Mouse (Mus musculus) midbrain, embryonic 13.5 days (tissue): ENCODE data around the gene Sumo2. TPM values are rescaled to one million over a fixed set of nuclear protein-coding genes. Genes with fewer than 3 reads are reported as not detected.
A peak's percentile ranks its signal among the peaks of the same experiment; 100 is the strongest.
"Not testable (repeated sequence)": the region's sequence is repeated elsewhere in the genome, so short reads cannot be mapped to it uniquely, and the experiment has no call there.

ENCODE experiments used
- ATAC-seq: fragments of 200-750 bp; cut with Nextera tagmentation; 2 replicates; pipeline ENCODE4 v1.8.0; 2017; ENCODE audit warnings: mild to moderate bottlenecking, moderate TSS enrichment, moderate library complexity
- H3K27ac ChIP-seq: fragments of 300-500 bp; sonication (generic); 2 replicates; pipeline ENCODE4 v1.5.1; 2015; ENCODE audit warnings: inconsistent platforms, mild to moderate bottlenecking, moderate library complexity
- H3K27me3 ChIP-seq: fragments of 300-500 bp; sonication (generic); 2 replicates; pipeline ENCODE4 v1.6.1; 2015; ENCODE audit warnings: mild to moderate bottlenecking, inconsistent platforms
- H3K36me3 ChIP-seq: fragments of 300-500 bp; sonication (generic); 2 replicates; pipeline ENCODE4 v1.6.1; 2015; ENCODE audit warnings: mild to moderate bottlenecking, inconsistent platforms
- H3K4me1 ChIP-seq: fragments of 300-500 bp; sonication (generic); replicated peaks from 2 replicates; pipeline ENCODE4 v1.6.1; 2015; ENCODE audit warnings: inconsistent platforms
- H3K4me2 ChIP-seq: fragments of 300-500 bp; sonication (generic); replicated peaks from 2 replicates; pipeline ENCODE4 v1.6.1; 2015; ENCODE audit warnings: moderate library complexity, mild to moderate bottlenecking, inconsistent platforms
- H3K4me3 ChIP-seq: fragments of 300-500 bp; sonication (generic); replicated peaks from 2 replicates; pipeline ENCODE4 v1.5.1; 2015; ENCODE audit warnings: mild to moderate bottlenecking, inconsistent platforms
- H3K9ac ChIP-seq: fragments of 300-500 bp; sonication (generic); replicated peaks from 2 replicates; pipeline ENCODE4 v1.6.1; 2015; ENCODE audit warnings: mild to moderate bottlenecking, inconsistent platforms
- H3K9me3 ChIP-seq: fragments of 300-500 bp; sonication (generic); 2 replicates; pipeline ENCODE4 v1.6.1; 2016; ENCODE audit warnings: mild to moderate bottlenecking, inconsistent platforms
- WGBS: fragments of 180-500 bp; shearing (Covaris S2); methylation state at CpG from one replicate; pipeline ENCODE4 v1.1.7; 2015; 5-methylcytosine and 5-hydroxymethylcytosine counted together
- polyA plus RNA-seq: library from polyadenylated mRNA; unstranded; fragments of >200 nt; fragmentation: Nextera tagmentation; extraction: Ambion mirVana; gene quantifications from 2 replicates; pipeline ENCODE4 v1.2.1, GENCODE M21; 2015

Gene Sumo2
- polyA plus RNA-seq, 1 experiment from 2014 or later = 1,358 TPM

DNA sequence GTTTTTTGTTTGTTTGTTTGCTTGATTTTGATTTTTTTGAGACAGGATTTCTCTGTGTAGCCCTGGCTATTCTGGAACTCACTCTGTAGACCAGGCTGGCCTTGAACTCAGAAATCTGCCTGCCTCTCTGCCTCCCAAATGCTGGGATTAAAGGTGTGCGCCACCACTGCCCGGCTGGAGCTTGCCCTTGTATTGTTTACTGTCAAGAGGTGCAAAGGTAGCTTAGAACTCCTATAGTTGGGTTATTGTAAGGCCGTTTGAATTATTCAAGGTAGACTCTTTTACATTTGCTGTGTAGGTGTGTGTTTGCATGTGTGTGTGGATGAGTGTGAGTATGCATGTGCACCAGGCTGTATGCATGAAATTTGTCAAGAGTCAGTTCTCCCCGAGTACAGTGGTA is 59.4 kb downstream of the Sumo2 start:
- WGBS = 86% methylated on average over 4 of the region's 4 CpGs
- not testable (repeated sequence) for H3K27me3 ChIP-seq, H3K27ac ChIP-seq, ATAC-seq, H3K36me3 ChIP-seq, H3K9me3 ChIP-seq
- Histone ChIP-seq H3K4me3 (peak overlapping the region; percentile 93), H3K4me2 (peak overlapping the region; percentile 85), H3K9ac (peak overlapping the region; percentile 84), H3K4me1 (peaks cover 40% of the 10 kb centered on the region)

- H3K4me2 ChIP-seq = peak overlapping the region; percentile 85
- peaks cover 40% of the 10 kb centered on the region for H3K4me1 ChIP-seq
- H3K4me3 ChIP-seq = peak overlapping the region; percentile 93
- peaks cover 6% of the 10 kb centered on the region; the same call in 1 of the 2 replicates for H3K36me3 ChIP-seq
- H3K27ac ChIP-seq = peak overlapping the region; percentile 86; the same call in 1 of the 2 replicates
- WGBS = 5% methylated on average over 28 of the region's 28 CpGs
- peak overlapping the region; percentile 84 for H3K9ac ChIP-seq
- no peaks in the 10 kb centered on the region for H3K27me3 ChIP-seq
- H3K9me3 ChIP-seq = no peaks in the 10 kb centered on the region
- no peak; the same call in 1 of the 2 replicates for ATAC-seq
These were observed 60.3 kb downstream of the Sumo2 start for GRCm38 (mm10) chr11:115475758-115476237.

DNA sequence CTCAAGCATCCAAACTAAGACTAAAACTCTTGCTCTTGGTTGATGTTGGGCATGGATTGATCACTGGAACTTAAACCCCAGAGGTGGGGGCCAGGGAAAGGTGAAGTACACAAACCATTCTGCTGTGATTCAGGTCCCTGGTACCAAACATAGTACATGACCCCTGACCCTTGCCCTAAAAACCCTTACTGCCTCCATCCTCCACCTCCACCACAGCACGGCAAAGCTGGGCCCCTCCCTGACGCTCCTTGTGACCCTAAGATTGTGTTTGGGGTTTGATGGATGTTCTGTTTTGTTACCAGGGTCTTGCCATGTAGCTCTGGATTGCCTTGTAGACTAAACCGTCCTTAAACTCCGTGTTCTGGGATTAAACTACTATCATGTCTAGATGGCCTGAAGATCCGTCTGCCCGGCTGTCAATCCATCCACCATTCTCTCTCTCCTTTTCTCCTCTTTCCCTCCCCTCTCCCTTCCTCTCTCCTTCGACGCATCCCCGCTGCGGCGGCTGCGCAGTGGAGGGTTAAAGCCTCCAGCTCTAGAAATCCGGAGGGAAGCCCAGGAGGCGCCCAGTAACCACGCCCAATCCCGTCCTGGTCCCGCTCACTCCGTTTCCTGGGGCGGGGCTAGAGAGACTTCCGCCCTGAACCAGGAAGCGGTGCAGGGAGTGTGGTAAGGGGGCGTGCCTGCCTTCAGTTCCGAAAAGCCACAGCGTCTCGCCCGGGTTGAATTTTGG is 60.9 kb downstream of the Sumo2 start, which contains the start of gene Armc7:
Gene Armc7, plus strand, starts transcription at position 643 of the 733 bp plus-strand sequence.
- H3K9me3 ChIP-seq = no peaks in the 10 kb centered on the region
- peaks cover 40% of the 10 kb centered on the region for H3K4me1 ChIP-seq
- peak within 1 kb of the TSS; percentile 93 for H3K4me3 ChIP-seq
- H3K27me3 ChIP-seq = no peaks in the 10 kb centered on the region
- under 1% methylated on average over 26 of the region's 26 CpGs for WGBS
- peaks cover 5% of the 10 kb centered on the region; the same call in 1 of the 2 replicates for H3K36me3 ChIP-seq
- peak within 1 kb of the TSS; percentile 86 for H3K27ac ChIP-seq
- H3K4me2 ChIP-seq = peak within 1 kb of the TSS; percentile 85
- peak within 1 kb of the TSS; percentile 84 for H3K9ac ChIP-seq
- peak; percentile 97 for ATAC-seq

DNA sequence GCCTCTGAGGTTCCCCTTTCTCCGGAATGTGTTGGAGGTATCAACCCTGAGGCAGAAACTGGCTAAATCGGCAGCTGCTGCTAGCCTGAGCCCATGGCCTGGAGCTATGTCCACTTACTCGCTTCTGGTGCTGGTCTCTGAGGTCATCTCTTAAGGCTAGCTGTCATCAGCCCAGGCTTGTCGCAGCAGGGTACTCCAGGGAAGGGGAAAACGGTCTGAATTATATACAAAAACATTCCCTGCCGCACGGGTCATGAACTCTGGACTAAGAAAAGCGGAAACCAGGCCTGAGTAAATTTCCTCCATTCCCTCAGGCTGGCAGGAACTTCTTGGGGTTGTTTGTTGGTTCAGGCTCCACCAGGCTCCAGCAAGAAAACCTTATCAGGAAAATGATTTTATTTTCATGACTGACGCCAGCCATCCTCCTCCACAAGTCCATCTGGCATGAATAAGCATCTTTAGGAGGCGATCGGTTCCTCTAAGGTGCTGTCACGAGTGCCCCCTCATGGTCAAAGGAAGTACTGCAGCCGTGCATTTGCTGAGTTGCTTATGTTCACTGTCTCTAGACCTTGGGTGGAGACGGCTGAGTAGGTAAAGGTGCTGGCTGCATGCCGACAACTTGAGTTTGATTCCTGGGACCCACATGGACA is 62.3 kb downstream of the Sumo2 start:
- no peaks in the 10 kb centered on the region for H3K27me3 ChIP-seq
- 0 out of 2 replicates have a peak, but pooled peaks have one; percentile 1 for ATAC-seq
- H3K4me2 ChIP-seq = 0 out of 2 replicates have a peak overlapping the region, but pooled peaks have one; percentile 17
- WGBS = 26% methylated on average over 15 of the region's 15 CpGs
- H3K4me3 ChIP-seq = no peak overlapping the region
- H3K9ac ChIP-seq = peak overlapping the region; percentile 24; the same call in 1 of the 2 replicates
- H3K27ac ChIP-seq = no peak overlapping the region
- H3K9me3 ChIP-seq = no peaks in the 10 kb centered on the region
- H3K4me1 ChIP-seq = peaks cover 40% of the 10 kb centered on the region
- no peaks in the 10 kb centered on the region for H3K36me3 ChIP-seq

Other genes starting within 250 kb of the Sumo2 start
- 0.41 and 0.43 TPM in 2 replicates for gene Fads6, start 238.6 kb downstream of the Sumo2 start, polyA plus RNA-seq
- not detected in 2 replicates for gene Otop2, start 229.1 kb downstream of the Sumo2 start, polyA plus RNA-seq
- gene Ush1g, start 214.2 kb downstream of the Sumo2 start, polyA plus RNA-seq = 0.05 TPM in 1 of 2 replicates, not detected in the other
- 0.30 and 0.35 TPM in 2 replicates for gene Otop3, start 201.5 kb downstream of the Sumo2 start, polyA plus RNA-seq
- gene Hid1, start 168.5 kb downstream of the Sumo2 start, polyA plus RNA-seq = 47.4 and 48.0 TPM in 2 replicates
- 23.0 and 27.1 TPM in 2 replicates for gene Cdr2l, start 154.4 kb downstream of the Sumo2 start, polyA plus RNA-seq
- 226 and 244 TPM in 2 replicates for gene Mrpl58, start 132.5 kb downstream of the Sumo2 start, polyA plus RNA-seq
- gene Atp5h, start 116.3 kb downstream of the Sumo2 start, polyA plus RNA-seq = 948 and 970 TPM in 2 replicates
- gene Kctd2, start 116.1 kb downstream of the Sumo2 start, polyA plus RNA-seq = 14.6 and 25.3 TPM in 2 replicates
- gene Trim80, start 95.7 kb downstream of the Sumo2 start, polyA plus RNA-seq = not detected in 2 replicates
- gene Slc16a5, start 73.8 kb downstream of the Sumo2 start, polyA plus RNA-seq = 0.09 and 0.13 TPM in 2 replicates
- 17.4 and 17.8 TPM in 2 replicates for gene Armc7, start 60.6 kb downstream of the Sumo2 start, polyA plus RNA-seq
- 90.2 and 96.5 TPM in 2 replicates for gene Nt5c, start 44.4 kb downstream of the Sumo2 start, polyA plus RNA-seq
- gene Jpt1, start 21.9 kb downstream of the Sumo2 start, polyA plus RNA-seq = 1,462 and 1,532 TPM in 2 replicates
- gene Nup85, start 28.2 kb upstream of the Sumo2 start, polyA plus RNA-seq = 130 TPM in 2 replicates
- gene Mrps7, start 67.6 kb upstream of the Sumo2 start, polyA plus RNA-seq = 77.6 and 78.8 TPM in 2 replicates
- gene Gga3, start 67.8 kb upstream of the Sumo2 start, polyA plus RNA-seq = 31.8 and 38.1 TPM in 2 replicates
- gene Mif4gd, start 76.7 kb upstream of the Sumo2 start, polyA plus RNA-seq = 8.8 and 10.5 TPM in 2 replicates
- 32.6 and 35.4 TPM in 2 replicates for gene Slc25a19, start 92.0 kb upstream of the Sumo2 start, polyA plus RNA-seq
- 165 and 176 TPM in 2 replicates for gene Grb2, start 172.3 kb upstream of the Sumo2 start, polyA plus RNA-seq
- 29.9 and 31.0 TPM in 2 replicates for gene Tmem94, start 229.2 kb upstream of the Sumo2 start, polyA plus RNA-seq